Mouse (Mus musculus) forebrain, embryonic 15.5 days (tissue): ENCODE measurements around the gene Clcn1. TPM values are rescaled to one million over a fixed set of nuclear protein-coding genes. Genes with fewer than 3 reads are reported as not detected.

Source experiments
- ATAC-seq: fragments of 200-750 bp; cut with Nextera tagmentation; replicated peaks from 2 replicates; pipeline ENCODE4 v1.8.0; 2017; ENCODE audit warnings: mild to moderate bottlenecking, moderate TSS enrichment, moderate library complexity
- H3K27ac ChIP-seq: fragments of 300-500 bp; sonication (generic); replicated peaks from 2 replicates; pipeline ENCODE4 v1.5.1; 2015; ENCODE audit warnings: mild to moderate bottlenecking, inconsistent platforms
- H3K27me3 ChIP-seq: fragments of 300-500 bp; sonication (generic); 2 replicates; pipeline ENCODE4 v1.6.1; 2015; ENCODE audit warnings: inconsistent platforms
- H3K36me3 ChIP-seq: fragments of 300-500 bp; sonication (generic); 2 replicates; pipeline ENCODE4 v1.6.1; 2015; ENCODE audit warnings: mild to moderate bottlenecking, inconsistent platforms
- H3K4me1 ChIP-seq: fragments of 300-500 bp; sonication (generic); 2 replicates; pipeline ENCODE4 v1.6.1; 2015; ENCODE audit warnings: inconsistent platforms
- H3K4me2 ChIP-seq: fragments of 300-500 bp; sonication (generic); replicated peaks from 2 replicates; pipeline ENCODE4 v1.6.1; 2015; ENCODE audit warnings: mild to moderate bottlenecking, inconsistent platforms
- H3K4me3 ChIP-seq: fragments of 300-500 bp; sonication (generic); 2 replicates; pipeline ENCODE4 v1.5.1; 2015; ENCODE audit warnings: mild to moderate bottlenecking, inconsistent platforms
- H3K9ac ChIP-seq: fragments of 300-500 bp; sonication (generic); replicated peaks from 2 replicates; pipeline ENCODE4 v1.6.1; 2015; ENCODE audit warnings: mild to moderate bottlenecking, inconsistent platforms
- H3K9me3 ChIP-seq: fragments of 300-500 bp; sonication (generic); 2 replicates; pipeline ENCODE4 v1.6.1; 2016; ENCODE audit warnings: inconsistent platforms
- WGBS: fragments of 180-500 bp; shearing (Covaris S2); methylation state at CpG from one replicate; pipeline ENCODE4 v1.1.7; 2015; ENCODE audit warnings: mixed read lengths; 5-methylcytosine and 5-hydroxymethylcytosine counted together
- polyA plus RNA-seq: library from polyadenylated mRNA; unstranded; fragments of >200 nt; fragmentation: Nextera tagmentation; extraction: Ambion mirVana; gene quantifications from 2 replicates; pipeline ENCODE4 v1.2.1, GENCODE M21; 2015

The Clcn1 gene
- polyA plus RNA-seq, 1 experiment from 2014 or later, result 2.3 TPM

GRCm38 (mm10) chr6:42264626-42265312 lies 21.7 kb upstream of the Clcn1 start, which contains the start of gene Casp2:
Casp2 (plus strand) TSS chr6:42264985.
- under 1% methylated on average over 46 of the region's 51 CpGs for WGBS
- peak; percentile 99 for ATAC-seq

DNA sequence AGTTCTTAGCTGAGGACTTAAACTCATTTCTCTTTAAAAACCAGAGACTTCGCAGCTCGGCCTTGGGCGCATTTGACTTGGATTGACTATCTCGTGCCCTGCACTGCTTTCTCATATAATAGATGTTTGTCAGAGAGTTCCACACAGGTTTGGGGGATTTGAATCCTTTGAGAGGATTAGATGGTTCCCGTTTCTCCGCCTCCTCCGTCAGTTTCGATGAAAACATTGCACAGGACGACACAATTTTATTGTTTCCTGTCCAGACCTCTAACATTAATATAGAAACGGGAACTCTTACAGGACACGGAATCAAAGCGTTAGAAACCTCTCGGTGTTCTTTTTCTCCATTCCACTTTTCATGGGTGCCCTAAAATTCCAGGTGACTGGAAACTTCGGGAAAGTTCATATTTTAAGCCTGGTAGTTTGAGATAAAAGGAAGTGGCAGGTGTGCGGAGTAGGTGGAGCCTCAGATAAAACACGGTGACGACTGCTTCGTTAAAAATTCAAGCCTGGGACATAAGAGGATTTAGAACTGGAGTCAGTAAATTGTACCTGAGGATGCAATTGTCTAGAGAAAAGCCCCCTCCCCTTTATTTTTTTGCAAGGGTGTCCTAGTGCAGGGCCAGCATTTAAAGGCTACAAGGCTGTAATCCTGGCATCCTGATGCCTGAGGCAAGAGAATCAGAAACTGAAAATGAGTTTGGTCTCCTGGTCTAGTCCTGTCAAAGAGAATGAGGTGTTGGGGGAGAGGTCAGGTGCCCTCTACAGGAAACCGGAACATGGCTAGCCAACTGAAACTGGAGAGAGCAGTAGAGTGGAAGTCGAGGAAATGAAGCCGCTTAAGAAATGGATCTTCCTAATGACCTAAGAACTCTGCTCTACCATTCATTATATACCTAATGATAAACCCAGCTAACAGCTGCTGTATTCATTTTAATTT lies 20.8 kb upstream of the Clcn1 start:
- H3K36me3 ChIP-seq, result peaks cover 34% of the 10 kb centered on the region
- WGBS, result under 1% methylated on average over 21 of the region's 21 CpGs

More at GRCm38 (mm10) chr6:42264626-42265312, 21.7 kb upstream of the Clcn1 start, which contains the start of gene Casp2:
- H3K27ac ChIP-seq, result peak within 1 kb of the TSS; percentile 87
- peak within 1 kb of the TSS; percentile 87 for H3K4me2 ChIP-seq
- H3K9ac ChIP-seq, result peak within 1 kb of the TSS; percentile 83
- no peaks in the 10 kb centered on the region for H3K9me3 ChIP-seq
- H3K27me3 ChIP-seq, result no peaks in the 10 kb centered on the region
- peaks cover 20% of the 10 kb centered on the region for H3K4me1 ChIP-seq
- peaks cover 26% of the 10 kb centered on the region for H3K36me3 ChIP-seq
- H3K4me3 ChIP-seq, result peak within 1 kb of the TSS; percentile 68

GRCm38 (mm10) chr6:42270817-42271216 lies 15.7 kb upstream of the Clcn1 start:
- Histone ChIP-seq H3K4me3 (no peak overlapping the region), H3K27ac (no peak overlapping the region), H3K9me3 (no peaks in the 10 kb centered on the region), H3K27me3 (no peaks in the 10 kb centered on the region), H3K4me1 (peaks cover 20% of the 10 kb centered on the region), H3K9ac (no peak overlapping the region), H3K36me3 (peaks cover 79% of the 10 kb centered on the region), H3K4me2 (no peak overlapping the region)
- no peak for ATAC-seq

More for the DNA sequence above, 20.8 kb upstream of the Clcn1 start:
- Histone ChIP-seq H3K27me3 (no peaks in the 10 kb centered on the region), H3K4me3 (peak overlapping the region; percentile 68), H3K9ac (peak overlapping the region; percentile 83), H3K9me3 (no peaks in the 10 kb centered on the region), H3K4me1 (peaks cover 20% of the 10 kb centered on the region), H3K4me2 (peak overlapping the region; percentile 87), H3K27ac (peak overlapping the region; percentile 87)
- no peak for ATAC-seq

- WGBS, result 28% methylated on average over 2 of the region's 2 CpGs
- no peaks in the 10 kb centered on the region for H3K4me1 ChIP-seq
- no peak overlapping the region for H3K4me3 ChIP-seq
- H3K9ac ChIP-seq, result no peak overlapping the region
- no peak overlapping the region for H3K27ac ChIP-seq
- no peak for ATAC-seq
- H3K9me3 ChIP-seq, result no peaks in the 10 kb centered on the region
- H3K4me2 ChIP-seq, result no peak overlapping the region
- peaks cover 87% of the 10 kb centered on the region for H3K36me3 ChIP-seq
- no peaks in the 10 kb centered on the region for H3K27me3 ChIP-seq
These were observed 10.3 kb upstream of the Clcn1 start for GRCm38 (mm10) chr6:42276151-42276550.

DNA sequence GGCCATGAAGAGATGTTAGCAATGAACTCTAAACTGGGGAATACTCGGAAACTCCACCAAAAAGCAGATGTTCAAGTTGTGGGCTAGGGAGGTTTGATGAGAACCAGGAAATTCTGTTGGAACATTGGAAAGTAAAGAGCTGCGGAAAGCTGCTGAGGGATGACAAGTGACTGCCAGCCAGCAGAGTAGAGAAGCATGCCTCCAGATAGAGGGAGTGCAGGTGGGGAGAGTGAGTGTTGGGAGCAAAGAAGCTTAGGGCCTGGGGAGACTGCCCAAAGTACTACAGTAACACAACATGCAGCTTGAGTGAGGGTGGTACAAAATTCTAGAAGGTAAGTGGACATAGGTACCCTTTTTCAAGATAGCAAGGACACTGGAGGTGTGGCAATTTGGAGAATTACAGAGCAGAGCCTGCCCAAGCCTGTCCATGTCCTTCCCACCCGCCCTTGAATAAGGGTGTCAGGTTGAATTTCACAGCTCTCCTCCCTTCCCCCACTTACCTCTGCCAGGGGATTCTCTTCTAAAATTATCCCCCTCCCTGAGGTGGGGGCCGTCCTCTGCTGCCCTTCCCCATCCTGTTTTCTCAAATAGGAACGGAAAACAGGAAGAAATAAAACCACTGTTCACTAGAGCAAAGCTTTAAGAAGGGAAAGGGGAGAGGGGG lies 3.5 kb upstream of the Clcn1 start:
- Histone ChIP-seq H3K4me3 (no peak overlapping the region), H3K9ac (no peak overlapping the region), H3K4me2 (no peak overlapping the region), H3K4me1 (no peaks in the 10 kb centered on the region), H3K27me3 (no peaks in the 10 kb centered on the region), H3K9me3 (no peaks in the 10 kb centered on the region), H3K27ac (no peak overlapping the region), H3K36me3 (peaks cover 74% of the 10 kb centered on the region)
- 0 out of 2 replicates have a peak, but pooled peaks have one; percentile 21 for ATAC-seq
- WGBS, result 85% methylated on average over 5 of the region's 5 CpGs

DNA sequence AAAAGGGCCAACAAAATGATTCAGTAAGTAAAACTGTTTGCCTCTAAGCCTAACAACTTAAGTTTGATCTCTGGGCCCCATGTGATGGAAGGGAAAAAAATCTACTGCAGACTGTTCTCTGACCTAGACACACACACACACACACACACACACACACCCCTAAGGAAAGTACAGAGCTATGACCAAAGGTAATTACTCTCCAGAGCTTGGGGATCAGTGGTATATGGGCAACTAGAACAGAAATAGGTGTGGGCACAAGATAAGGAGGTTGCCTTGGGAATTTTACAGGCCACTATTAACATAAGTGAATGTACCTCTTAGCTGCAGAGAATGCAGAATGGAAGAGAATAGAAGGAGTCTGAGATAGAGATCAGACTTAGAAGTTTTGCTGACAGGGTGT lies 1.1 kb downstream of the Clcn1 start:
- H3K27ac ChIP-seq, result no peak overlapping the region
- no peak for ATAC-seq
- no peaks in the 10 kb centered on the region for H3K27me3 ChIP-seq
- H3K9ac ChIP-seq, result no peak overlapping the region
- peaks cover 51% of the 10 kb centered on the region for H3K36me3 ChIP-seq
- H3K4me1 ChIP-seq, result no peaks in the 10 kb centered on the region
- no peaks in the 10 kb centered on the region for H3K9me3 ChIP-seq
- no peak overlapping the region for H3K4me3 ChIP-seq
- H3K4me2 ChIP-seq, result no peak overlapping the region

DNA sequence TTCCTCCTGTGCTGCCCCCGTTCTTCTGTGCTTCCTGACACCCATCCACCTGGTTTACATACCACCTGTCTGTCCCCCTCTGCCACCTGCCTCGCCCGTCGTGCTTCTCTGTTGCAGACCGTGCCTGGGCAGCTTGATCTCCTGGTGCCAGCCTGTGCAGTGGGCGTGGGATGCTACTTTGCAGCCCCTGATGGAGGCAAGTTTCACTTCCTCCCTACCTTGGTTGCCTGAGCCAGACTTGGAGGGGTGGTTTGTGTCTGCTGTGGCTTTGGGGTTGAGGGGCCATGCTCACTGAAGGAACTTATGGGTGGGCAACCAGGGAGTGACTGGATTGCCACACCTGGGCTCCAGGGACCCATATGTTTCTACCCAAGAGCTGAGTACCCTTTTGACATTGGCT lies 6.8 kb downstream of the Clcn1 start:
- no peaks in the 10 kb centered on the region for H3K9me3 ChIP-seq
- H3K27me3 ChIP-seq, result no peaks in the 10 kb centered on the region
- H3K27ac ChIP-seq, result no peak overlapping the region
- ATAC-seq, result no peak
- peaks cover 31% of the 10 kb centered on the region for H3K36me3 ChIP-seq
- H3K4me2 ChIP-seq, result no peak overlapping the region
- H3K4me3 ChIP-seq, result no peak overlapping the region
- no peak overlapping the region for H3K9ac ChIP-seq
- 92% methylated on average over 6 of the region's 6 CpGs for WGBS
- no peaks in the 10 kb centered on the region for H3K4me1 ChIP-seq

GRCm38 (mm10) chr6:42295549-42296094 lies 9.1 kb downstream of the Clcn1 start:
- Histone ChIP-seq H3K4me3 (no peak overlapping the region), H3K27ac (no peak overlapping the region), H3K27me3 (no peaks in the 10 kb centered on the region), H3K4me2 (no peak overlapping the region), H3K4me1 (no peaks in the 10 kb centered on the region), H3K9ac (no peak overlapping the region), H3K36me3 (peaks cover 39% of the 10 kb centered on the region), H3K9me3 (no peaks in the 10 kb centered on the region)
- 84% methylated on average over 3 of the region's 3 CpGs for WGBS
- ATAC-seq, result no peak

DNA sequence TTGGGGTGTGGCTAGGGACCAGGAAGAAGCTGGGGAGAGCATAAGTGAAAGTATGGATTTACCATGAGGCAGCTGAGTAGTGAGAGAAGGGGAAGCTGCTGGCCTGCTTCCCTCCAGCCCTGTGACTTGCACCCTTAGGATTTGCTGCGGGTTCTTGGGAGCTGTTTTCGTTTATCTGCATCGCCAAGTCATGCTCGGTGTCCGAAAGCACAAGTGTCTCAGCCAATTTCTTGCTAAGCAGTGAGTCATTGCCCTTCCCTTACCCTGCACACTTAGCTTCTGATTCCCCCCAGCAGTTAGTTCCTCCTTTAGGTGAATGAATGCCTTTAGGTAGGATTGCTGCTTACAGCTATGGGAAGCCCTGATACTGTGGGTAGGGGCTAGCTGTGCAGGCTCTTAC lies 12.9 kb downstream of the Clcn1 start:
- no peaks in the 10 kb centered on the region for H3K4me1 ChIP-seq
- WGBS, result 95% methylated on average over 5 of the region's 5 CpGs
- H3K27me3 ChIP-seq, result no peaks in the 10 kb centered on the region
- peaks cover 24% of the 10 kb centered on the region; the same call in 1 of the 2 replicates for H3K36me3 ChIP-seq
- H3K27ac ChIP-seq, result no peak overlapping the region
- no peak overlapping the region for H3K9ac ChIP-seq
- ATAC-seq, result no peak
- no peak overlapping the region for H3K4me3 ChIP-seq
- no peaks in the 10 kb centered on the region for H3K9me3 ChIP-seq
- no peak overlapping the region for H3K4me2 ChIP-seq

- no peak for ATAC-seq
- 50% methylated on average over 8 of the region's 8 CpGs for WGBS
- peaks cover 38% of the 10 kb centered on the region for H3K36me3 ChIP-seq
These were observed 23.4 kb downstream of the Clcn1 start for GRCm38 (mm10) chr6:42309816-42310378.

DNA sequence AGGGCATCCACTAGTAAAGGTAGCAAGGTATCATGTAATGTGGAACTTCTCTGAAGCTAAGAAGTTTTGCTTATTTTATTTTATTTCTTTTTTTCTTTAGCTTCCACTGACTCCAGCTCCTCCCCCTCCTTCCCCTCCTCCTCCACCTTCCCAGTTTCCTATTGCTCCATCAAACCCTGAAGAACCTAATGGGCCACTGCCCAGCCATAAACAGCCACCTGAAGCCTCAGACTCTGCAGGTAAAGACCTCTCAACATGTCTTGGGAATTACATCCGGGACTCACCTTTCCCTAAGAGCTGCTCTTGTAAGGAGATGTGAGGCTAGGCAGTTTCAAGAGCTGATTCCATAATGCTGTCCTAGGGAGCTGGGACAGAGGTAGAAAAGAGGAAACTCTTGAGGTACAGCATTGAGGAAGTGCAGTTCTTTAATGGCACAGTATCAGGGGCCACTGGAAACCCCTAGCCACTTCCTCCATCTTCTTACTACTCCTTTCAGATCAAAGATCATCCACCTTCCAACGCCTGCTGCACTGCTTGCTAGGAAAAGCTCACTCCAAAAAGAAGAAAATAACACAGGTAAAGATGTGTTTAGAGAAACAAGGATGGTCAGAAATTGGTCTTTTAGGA lies 24.1 kb downstream of the Clcn1 start:
- no peaks in the 10 kb centered on the region for H3K27me3 ChIP-seq
- no peaks in the 10 kb centered on the region for H3K4me1 ChIP-seq
- H3K9me3 ChIP-seq, result no peaks in the 10 kb centered on the region
- no peak overlapping the region for H3K9ac ChIP-seq
- no peak for ATAC-seq
- H3K36me3 ChIP-seq, result peaks cover 36% of the 10 kb centered on the region
- no peak overlapping the region for H3K4me3 ChIP-seq
- no peak overlapping the region for H3K4me2 ChIP-seq
- no peak overlapping the region for H3K27ac ChIP-seq
- 90% methylated on average over 2 of the region's 2 CpGs for WGBS

More at GRCm38 (mm10) chr6:42309816-42310378, 23.4 kb downstream of the Clcn1 start:
- H3K4me2 ChIP-seq, result no peak overlapping the region
- H3K9ac ChIP-seq, result no peak overlapping the region
- no peaks in the 10 kb centered on the region for H3K9me3 ChIP-seq
- H3K4me1 ChIP-seq, result no peaks in the 10 kb centered on the region
- H3K27ac ChIP-seq, result no peak overlapping the region
- no peaks in the 10 kb centered on the region for H3K27me3 ChIP-seq
- H3K4me3 ChIP-seq, result no peak overlapping the region
